Mouse (Mus musculus): Measurements from ENCODE around the gene Ltc4s.

DNA sequence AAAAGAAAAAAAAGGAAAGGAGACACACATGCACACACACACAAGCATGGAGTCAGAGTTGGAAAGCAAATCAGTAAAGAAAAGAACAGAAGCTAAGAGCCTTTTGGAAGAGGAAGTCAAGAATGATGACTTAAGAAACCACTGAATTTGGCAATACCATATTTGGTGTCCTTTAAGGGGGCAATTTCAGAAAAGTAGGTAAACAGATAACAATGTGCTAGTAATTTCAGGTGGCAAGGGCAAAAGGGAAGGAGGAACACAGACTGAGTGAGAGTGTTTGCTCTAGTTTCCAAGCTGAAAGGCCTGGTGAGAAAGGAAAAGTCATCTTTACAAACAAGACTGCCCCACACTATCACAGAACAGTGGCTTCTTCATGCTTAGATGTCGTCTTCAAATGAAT is 48.0 kb upstream of the Ltc4s start:
- TF ChIP-seq CHD2 (IDR thresholded peaks at IDR 0.05; ENCODE audit: low read length) = no peak
- no peak for TF ChIP-seq CTCF (conservative IDR thresholded peaks at IDR 0.05 in 1 of 2, IDR thresholded peaks at IDR 0.05 in 1 of 2; ENCODE audit: low read depth in 2 of 2, low read length in 2 of 2)
- TF ChIP-seq ELF1 (IDR thresholded peaks at IDR 0.05; ENCODE audit: low read depth, low read length) = 0 out of 2 replicates have a peak, but pooled peaks have one; percentile 9
- TF ChIP-seq UBTF (IDR thresholded peaks at IDR 0.05; ENCODE audit: low read depth, low read length) = no peak
- no peak for TF ChIP-seq POLR2A (IDR thresholded peaks at IDR 0.05; ENCODE audit: low read depth, low read length)
- TF ChIP-seq NELFE (IDR thresholded peaks at IDR 0.05; ENCODE audit: low read depth, low read length) = no peak
- no peak for TF ChIP-seq USF1 (IDR thresholded peaks at IDR 0.05; ENCODE audit: low read depth, low read length)
- no peak for TF ChIP-seq RAD21 (IDR thresholded peaks at IDR 0.05; ENCODE audit: low read depth, low read length)
